Mouse (Mus musculus): ENCODE data around the gene Rhov. TPM values are rescaled to one million over a fixed set of nuclear protein-coding genes. Genes with fewer than 3 reads are reported as not detected.

Rhov gene
- total RNA-seq (2017) = 0.05 TPM in 1 of 2 replicates, not detected in the other

GRCm38 (mm10) chr2:119270643-119271331 is at the start of gene Rhov:
Gene Rhov (minus strand): TSS chr2:119271272.
- peak; percentile 97 for ATAC-seq (replicated peaks; ENCODE audit: low read depth, poor library complexity, severe bottlenecking)

- peak; percentile 45 for ATAC-seq (replicated peaks; ENCODE audit: low read depth, poor library complexity, severe bottlenecking)
These were observed 49.5 kb upstream of the Rhov start for GRCm38 (mm10) chr2:119320571-119320970.

DNA sequence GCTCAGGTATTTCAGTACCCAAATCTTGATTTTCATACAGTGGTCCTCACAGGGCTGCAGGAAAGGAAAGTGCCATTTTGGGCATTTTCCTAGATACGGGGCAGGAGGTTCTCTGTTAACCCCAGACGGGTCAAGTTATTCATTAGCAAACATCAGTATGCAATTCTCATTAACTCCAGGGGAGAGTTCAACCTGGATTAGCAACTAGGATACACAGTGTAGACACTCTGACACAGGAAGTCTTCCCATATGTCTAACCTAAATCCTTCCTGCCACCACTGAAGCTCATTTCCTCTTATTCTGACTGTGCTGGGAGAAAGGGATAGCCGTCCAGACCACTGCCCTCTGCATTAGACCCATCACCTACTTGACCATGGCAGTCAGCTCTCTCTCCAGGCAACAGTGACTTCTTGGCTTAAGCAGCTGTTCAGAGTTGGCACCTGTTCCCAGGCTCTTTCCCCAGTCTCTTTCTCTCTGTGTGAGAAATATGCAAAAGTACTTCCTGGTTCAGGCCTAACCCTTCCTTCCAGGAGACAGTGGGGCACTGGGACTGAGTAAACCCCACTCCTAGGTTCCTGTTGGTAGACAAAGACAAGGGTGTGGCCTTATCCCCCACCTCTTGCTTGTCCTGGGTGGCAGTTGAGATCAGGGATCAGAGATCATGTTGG is 47.1 kb upstream of the Rhov start:
- no peak for ATAC-seq (replicated peaks; ENCODE audit: low read depth, poor library complexity, severe bottlenecking)

DNA sequence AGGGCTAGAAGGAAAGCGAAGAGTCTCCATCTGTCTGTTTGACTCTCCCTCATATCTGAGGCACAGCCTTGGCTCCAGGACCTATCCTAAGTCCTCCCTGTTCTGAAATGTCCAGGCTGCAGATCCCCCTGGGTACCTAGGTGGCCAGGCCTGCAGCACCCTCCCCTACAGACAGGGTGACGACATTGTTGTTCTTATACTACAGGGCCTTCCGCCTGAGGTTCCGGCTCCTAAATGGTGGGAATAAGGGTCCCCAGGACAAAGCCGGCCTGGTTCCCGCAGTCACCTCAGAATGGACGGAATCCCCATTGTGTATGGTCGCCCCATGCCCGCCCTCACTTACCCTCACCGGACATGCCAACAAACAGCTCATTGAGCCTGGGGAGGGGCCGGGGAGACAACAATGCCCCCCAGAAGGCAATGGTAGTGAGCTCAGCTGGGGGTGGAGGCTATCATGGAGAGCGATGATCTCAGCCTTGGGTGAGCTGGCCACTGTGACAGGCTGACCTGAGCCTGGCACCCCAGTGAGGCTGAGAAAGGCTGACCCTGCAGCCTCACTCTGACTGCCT is 43.8 kb upstream of the Rhov start:
- ATAC-seq (replicated peaks; ENCODE audit: low read depth, poor library complexity, severe bottlenecking) = no peak

GRCm38 (mm10) chr2:119313780-119314479 is 42.9 kb upstream of the Rhov start:
- peak; percentile 43; the same call in 1 of the 2 replicates for ATAC-seq (replicated peaks; ENCODE audit: low read depth, poor library complexity, severe bottlenecking)

DNA sequence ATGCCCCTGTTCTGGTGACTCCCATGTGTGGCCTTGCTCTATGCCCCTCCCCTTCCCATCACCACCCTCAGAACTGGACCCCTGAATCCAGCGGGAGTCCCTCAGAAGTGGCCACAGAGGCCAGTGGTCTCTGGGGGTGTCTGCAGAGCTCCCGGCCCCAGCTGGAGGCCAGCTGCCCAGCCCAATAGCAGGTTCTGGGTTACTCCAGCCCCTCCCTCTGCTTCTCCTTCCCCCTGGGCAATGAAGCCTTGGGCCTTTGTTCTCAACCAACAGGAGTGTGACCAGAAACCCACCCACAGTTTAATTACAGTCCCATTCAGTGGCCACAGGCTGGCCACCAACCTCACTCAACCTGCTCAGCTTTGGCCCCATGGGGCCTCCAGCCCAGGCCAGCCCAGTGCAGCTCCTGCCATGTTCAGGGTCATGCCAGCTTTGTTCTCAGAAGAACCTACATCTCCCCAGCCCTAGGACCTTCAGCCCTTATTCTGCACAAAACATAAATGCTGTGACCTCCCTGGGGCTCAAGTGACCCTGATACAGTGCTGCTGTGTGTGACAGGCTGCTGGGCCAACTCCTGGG is 41.4 kb upstream of the Rhov start:
- no peak for ATAC-seq (replicated peaks; ENCODE audit: low read depth, poor library complexity, severe bottlenecking)

GRCm38 (mm10) chr2:119311544-119311943 is 40.5 kb upstream of the Rhov start:
- no peak for ATAC-seq (replicated peaks; ENCODE audit: low read depth, poor library complexity, severe bottlenecking)

- ATAC-seq (replicated peaks; ENCODE audit: low read depth, poor library complexity, severe bottlenecking) = no peak
These were observed 33.7 kb upstream of the Rhov start for GRCm38 (mm10) chr2:119304798-119305208.

- no peak for ATAC-seq (replicated peaks; ENCODE audit: low read depth, poor library complexity, severe bottlenecking)
These were observed 33.3 kb upstream of the Rhov start for GRCm38 (mm10) chr2:119304391-119304790.

GRCm38 (mm10) chr2:119302876-119303275 is 31.8 kb upstream of the Rhov start:
- no peak for ATAC-seq (replicated peaks; ENCODE audit: low read depth, poor library complexity, severe bottlenecking)

GRCm38 (mm10) chr2:119300819-119301493 is 29.9 kb upstream of the Rhov start:
- no peak for ATAC-seq (replicated peaks; ENCODE audit: low read depth, poor library complexity, severe bottlenecking)

DNA sequence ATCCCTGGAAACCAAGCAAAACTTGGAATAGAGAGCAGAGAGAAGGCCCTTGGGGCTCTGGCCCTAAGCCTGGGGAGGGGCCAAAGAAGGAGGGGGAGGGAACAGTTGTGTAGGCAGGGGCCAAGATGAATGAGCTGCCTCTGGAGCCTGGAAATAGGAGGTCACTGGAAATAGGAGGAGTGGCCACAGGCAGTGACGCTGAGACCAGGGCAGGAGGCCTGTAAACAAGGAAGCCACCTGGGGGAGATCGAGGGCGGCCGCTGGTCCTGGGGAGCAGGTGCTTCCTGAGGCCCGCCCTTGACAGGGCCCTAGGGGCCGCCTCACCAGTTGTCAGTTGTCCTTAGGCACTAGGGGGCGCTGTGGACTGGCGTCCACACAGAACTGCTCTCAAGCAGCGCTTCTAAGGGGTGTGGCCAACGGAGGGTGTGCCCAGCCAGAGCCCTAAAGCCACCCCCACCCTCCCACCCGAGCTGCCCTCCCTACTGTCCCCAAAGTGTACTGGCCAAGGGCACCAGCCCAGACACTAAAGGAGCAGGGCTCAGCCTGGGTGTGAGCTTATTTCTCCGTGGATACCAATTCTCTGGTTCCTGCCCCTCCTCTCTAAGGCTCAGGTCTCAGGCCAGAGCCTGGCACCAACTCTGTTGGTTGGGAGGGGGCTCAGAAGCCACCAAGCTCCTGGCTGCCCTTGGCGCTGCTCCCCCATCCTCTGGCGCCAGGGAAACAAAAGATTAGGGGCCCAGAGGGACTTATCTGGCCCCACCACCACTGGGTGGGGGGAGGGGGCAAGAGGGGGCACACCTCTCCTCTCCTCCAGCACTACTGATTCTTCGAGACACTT is 29.1 kb upstream of the Rhov start:
- peak; percentile 77 for ATAC-seq (replicated peaks; ENCODE audit: low read depth, poor library complexity, severe bottlenecking)

DNA sequence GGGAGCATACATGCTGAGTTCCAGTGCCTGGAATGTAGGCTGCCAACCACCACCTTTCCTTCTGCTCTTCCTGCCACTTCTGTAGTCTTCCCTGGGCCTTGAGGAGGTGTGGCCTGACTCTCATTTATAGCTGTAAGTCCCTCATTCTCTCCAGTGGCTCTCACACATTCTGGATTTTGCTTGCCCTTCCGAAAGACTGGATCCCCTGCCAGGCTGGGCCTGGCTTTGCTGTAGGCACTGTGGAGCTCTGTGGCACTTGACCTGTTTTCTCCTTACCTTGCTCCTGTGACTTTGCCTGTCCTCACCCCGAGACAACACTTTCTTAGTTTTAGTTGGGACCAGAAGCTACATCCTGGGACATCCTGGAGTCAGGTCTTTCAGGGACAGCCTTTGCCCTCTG is 27.8 kb upstream of the Rhov start:
- no peak for ATAC-seq (replicated peaks; ENCODE audit: low read depth, poor library complexity, severe bottlenecking)

- ATAC-seq (replicated peaks; ENCODE audit: low read depth, poor library complexity, severe bottlenecking) = no peak; the same call in 1 of the 2 replicates
These were observed 27.3 kb upstream of the Rhov start for GRCm38 (mm10) chr2:119298330-119298729.

DNA sequence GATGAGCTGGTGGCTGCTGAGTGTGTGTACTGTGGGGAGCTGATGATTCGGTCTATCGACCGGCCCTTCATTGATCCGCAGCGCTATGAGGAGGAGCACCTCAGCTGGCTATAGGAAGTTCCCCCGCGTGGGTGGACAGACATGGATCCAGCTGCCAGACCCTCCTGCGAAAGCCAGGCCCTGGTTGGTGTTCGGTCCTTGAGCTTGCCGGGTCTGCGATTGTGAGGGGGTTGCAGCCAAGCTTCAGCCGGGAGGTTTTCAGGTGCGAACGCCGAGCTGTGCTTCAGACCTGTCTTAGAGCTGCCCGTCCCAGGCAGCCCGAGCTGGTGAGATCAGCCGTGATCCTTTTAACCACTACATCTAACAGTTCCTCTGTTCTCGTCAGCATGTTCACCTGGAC is 26.4 kb upstream of the Rhov start:
- ATAC-seq (replicated peaks; ENCODE audit: low read depth, poor library complexity, severe bottlenecking) = no peak

DNA sequence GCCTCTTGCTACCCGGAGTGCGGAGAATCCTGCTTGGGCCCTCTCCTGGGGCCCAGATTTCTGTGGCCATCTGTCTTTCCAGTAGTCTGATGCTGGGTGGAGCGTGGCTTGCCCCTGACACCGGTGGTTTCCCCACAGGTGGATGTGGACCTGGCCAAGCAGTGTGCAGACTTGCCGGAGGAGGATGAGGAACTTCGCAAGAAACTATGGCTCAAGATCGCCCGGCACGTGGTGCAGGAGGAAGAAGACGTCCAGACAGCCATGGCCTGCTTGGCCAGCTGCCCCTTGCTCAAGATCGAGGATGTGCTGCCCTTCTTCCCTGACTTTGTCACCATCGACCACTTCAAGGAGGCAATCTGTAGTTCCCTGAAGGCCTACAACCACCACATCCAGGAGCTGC is 25.7 kb upstream of the Rhov start:
- ATAC-seq (replicated peaks; ENCODE audit: low read depth, poor library complexity, severe bottlenecking) = no peak

- ATAC-seq (replicated peaks; ENCODE audit: low read depth, poor library complexity, severe bottlenecking) = no peak
These were observed 23.3 kb upstream of the Rhov start for GRCm38 (mm10) chr2:119294411-119294810.

- no peak for ATAC-seq (replicated peaks; ENCODE audit: low read depth, poor library complexity, severe bottlenecking)
These were observed 22.8 kb upstream of the Rhov start for GRCm38 (mm10) chr2:119293776-119294390.

GRCm38 (mm10) chr2:119293311-119293710 is 22.2 kb upstream of the Rhov start:
- ATAC-seq (replicated peaks; ENCODE audit: low read depth, poor library complexity, severe bottlenecking) = no peak

Data from common myeloid progenitor, adult 5-6 weeks (primary cell).